Mouse (Mus musculus): ENCODE measurements around the gene Lpcat1. TPM values are rescaled to one million over a fixed set of nuclear protein-coding genes. Genes with fewer than 3 reads are reported as not detected.

The Lpcat1 gene
- total RNA-seq, 1 experiment from 2014 or later, result 17.3 TPM

DNA sequence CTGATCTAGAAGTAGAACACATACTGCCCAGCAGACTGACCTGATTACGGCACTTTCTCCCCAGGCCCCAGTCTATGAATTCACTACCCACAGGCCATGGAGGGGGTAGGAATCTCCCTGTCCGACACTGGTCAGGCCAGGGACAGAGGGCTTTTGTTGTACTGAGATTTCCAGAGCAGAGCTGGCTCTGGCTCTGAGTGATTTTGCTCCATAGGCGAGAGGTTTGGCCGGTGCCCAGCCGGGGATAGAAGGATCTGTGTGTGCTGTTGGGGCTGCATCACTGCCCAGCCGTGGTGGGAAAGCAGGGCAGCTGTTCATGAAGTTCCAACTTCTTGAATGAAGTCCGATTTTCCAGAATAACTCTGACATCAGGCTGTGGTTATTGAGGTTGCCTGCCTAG, 20.1 kb upstream of the Lpcat1 start:
- DNase-seq, result no peak

GRCm38 (mm10) chr13:73447478-73447877, 19.5 kb upstream of the Lpcat1 start:
- DNase-seq, result no peak

GRCm38 (mm10) chr13:73448201-73448600, 18.8 kb upstream of the Lpcat1 start:
- DNase-seq, result no peak

DNA sequence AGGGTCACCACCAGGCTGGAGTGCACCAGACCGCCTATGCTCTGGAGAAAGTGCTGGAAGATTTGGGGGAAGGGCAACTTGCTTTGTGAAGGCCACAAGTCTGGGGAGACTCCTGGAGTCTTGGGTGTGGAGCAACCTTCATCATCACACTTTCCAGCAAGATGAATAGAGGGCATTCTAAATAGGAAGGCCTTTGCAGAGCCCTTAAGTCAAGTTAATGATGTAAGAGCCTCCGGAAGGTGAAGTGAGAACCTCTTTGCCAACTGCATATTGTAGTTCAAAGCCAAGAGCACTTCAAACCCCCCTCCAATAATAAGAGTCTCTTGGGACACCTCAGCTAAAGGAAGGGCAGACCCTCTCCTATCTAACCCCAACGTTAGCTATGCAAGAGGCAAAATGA, 18.3 kb upstream of the Lpcat1 start:
- DNase-seq, result no peak

DNA sequence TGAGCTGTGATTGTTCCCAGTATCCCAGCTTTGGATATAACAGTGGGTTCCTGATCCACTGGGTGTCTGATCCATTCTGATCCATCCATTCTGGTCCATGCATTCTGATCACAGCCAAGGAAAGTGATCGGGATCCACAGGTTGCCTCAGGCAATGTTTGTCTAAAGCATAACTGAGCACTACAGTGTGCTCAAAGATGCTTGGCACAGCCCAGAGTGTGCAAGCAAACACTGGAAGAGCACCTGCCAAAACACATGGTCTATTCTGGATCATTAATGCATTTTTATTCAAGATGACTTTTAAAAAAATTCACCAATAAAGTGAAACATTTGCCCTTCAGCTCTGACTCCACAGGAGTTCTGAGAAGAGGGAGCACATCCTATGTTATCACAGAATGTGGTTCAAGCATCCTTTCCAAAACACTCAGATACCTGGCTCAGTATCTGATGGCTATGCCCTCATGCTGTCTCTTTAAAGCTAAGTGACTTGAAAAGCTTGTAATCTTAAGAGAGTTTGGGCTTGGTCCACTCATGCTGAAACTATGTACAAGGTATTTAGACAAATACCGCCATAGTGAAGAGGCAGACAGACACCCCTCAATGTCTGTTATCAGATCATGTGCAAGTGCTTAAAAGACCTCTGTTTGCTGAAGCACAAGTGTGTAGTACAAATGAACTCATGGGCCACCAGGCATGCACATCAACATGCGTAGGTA, 13.3 kb upstream of the Lpcat1 start:
- no peak for DNase-seq

- DNase-seq, result no peak
These were observed 11.7 kb upstream of the Lpcat1 start for GRCm38 (mm10) chr13:73455328-73455727.

DNA sequence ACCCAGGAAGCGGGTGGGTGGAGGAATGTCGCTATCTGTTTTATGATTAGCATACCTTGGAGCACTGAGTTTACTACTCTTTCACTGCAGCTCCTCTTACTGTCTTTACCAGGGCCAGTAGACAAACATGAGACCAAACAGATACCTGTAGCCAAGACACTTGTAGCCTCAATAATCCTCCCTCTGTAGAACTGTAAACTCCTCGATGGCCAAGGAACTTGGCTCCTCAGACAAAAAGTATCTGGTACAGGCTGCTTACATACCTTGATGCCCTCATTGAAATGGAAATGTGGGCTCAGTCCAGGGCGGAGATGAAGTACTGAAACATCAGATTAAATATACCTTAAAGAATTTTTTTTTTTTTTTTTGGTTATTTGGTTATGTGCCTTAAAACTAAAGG, 9.7 kb upstream of the Lpcat1 start:
- DNase-seq, result no peak

- no peak for DNase-seq
These were observed 9.3 kb upstream of the Lpcat1 start for GRCm38 (mm10) chr13:73457741-73458140.

DNA sequence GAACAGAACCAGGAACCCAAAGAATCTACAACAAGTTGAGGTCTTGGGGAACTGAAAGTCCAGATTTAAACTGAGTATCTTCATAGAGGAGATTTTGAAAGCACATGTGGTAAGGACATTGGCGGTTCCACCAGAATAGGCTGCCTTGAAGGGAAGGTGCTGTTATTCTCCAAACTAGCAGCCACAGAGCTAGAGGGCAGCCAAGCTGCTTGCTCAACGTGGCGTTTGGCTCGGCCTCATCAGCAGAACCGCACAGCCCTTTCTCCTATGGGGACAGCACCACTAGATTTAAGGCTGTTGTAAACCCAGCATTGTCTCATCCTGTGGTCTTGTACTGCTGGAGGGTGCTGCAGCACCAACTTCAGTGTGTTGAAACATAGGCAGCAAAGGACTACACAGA, 8.3 kb upstream of the Lpcat1 start:
- no peak for DNase-seq

DNA sequence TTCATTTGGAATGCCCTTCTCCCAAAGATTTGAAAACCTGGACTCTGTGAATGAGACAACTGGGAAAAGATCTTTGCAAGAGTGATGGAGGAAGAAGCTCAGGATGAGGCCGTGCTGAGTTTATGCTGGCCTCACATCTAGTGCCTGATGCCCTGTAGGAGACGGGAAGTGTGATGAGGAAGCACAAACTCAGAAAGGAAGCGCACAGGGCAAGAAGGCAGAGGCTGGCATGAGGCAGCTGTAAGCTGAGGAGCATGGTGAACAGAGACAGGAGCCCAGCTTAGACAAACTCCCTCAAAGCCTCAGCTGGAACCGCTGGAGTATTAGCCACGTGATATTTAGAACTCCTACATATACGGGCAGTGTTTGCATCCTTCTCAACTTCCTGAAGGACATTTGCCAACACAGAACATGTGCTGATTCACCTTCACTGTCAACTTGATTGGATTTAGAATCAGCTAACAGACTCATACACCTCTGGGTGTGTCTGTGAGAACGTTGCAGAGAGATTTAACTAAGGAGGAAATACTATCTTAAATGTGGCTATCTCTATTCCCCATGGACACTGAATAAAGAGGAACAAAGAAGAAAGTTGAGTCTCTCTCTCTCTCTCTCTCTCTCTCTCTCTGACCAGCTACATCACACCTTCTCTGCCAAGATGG, 7.7 kb upstream of the Lpcat1 start:
- no peak for DNase-seq

DNA sequence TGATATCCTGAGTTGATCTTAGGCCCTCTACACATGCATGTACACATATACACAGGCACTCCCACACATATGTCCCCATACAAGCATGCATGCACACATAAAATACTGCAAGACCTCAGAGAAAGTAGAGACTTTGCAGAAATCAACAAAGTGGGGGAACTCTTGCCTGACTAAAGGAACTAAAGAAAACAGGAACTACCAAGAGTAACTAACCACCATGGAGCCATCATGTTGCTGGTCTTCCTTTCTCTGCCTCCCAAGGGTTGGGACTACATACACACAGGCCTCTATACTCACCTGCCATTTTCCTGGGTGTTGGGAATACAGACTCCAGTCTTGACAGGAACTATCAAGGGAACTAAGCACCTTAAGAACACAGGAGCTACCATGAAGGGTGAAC, 5.4 kb upstream of the Lpcat1 start:
- DNase-seq, result no peak

DNA sequence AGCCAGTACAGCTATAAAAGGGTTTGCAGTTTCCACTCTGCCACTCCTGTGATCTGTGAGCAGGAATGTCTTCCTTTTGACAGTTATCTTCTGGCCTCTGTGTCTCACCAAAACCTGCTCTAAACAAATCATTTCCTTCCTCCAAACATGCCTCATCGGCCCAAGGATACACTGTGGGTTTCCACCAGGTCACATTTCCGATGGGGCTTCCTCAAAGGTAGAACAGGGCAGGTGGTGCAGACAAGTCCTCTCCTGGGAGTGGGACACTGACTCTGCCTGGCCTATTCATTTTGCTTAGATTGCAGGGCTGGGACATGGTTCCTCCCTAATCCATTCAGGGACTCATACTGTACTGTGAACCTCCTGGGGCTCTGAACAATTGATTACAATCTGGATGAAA, 1.8 kb upstream of the Lpcat1 start:
- no peak for DNase-seq

- DNase-seq, result no peak
These were observed 586 bp upstream of the Lpcat1 start for GRCm38 (mm10) chr13:73466411-73466810.

- DNase-seq, result peak; percentile 55
These were observed 632 bp downstream of the Lpcat1 start for GRCm38 (mm10) chr13:73467421-73468237.

GRCm38 (mm10) chr13:73468834-73469233, 1.8 kb downstream of the Lpcat1 start:
- no peak for DNase-seq

- DNase-seq, result no peak
These were observed 2.4 kb downstream of the Lpcat1 start for GRCm38 (mm10) chr13:73469257-73469967.

DNA sequence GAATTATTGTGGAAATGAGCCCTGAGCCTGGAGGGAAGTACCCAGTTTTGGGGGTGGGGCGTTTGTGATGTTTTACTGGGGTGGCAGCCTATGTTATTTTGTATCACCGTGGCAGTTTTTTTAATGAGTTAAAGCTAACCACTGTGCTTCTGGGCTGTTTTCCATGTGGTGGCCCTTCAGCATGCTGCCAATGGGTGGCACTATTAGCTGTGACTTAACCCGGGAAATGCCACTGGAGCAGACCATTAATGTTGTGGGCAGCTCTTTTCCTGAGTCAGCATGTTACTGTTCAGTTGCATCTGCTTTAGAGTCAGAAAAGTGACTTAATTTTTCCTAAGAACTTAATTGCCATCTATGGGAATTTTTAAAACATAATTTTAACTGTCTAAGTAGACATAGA, 5.5 kb downstream of the Lpcat1 start:
- DNase-seq, result no peak

DNA sequence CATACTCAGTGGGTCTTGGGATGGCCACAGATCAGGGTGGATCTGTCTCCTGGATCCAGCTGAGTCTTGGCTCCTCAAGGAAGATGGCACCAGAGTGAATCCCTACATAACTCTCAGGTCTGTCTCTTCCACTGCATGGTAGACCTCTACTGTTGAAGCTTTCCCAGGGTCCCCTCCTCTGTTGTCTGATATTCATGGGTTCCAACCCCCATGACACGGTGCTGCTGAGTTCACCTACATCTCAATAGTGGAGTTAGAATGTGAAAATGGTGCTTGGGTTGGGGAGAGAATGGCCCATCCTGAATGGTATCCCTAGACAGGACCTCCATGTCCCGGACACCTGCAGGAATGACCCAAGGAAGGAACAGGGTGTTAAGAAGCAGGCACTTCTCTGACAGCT, 6.7 kb downstream of the Lpcat1 start:
- no peak for DNase-seq

DNA sequence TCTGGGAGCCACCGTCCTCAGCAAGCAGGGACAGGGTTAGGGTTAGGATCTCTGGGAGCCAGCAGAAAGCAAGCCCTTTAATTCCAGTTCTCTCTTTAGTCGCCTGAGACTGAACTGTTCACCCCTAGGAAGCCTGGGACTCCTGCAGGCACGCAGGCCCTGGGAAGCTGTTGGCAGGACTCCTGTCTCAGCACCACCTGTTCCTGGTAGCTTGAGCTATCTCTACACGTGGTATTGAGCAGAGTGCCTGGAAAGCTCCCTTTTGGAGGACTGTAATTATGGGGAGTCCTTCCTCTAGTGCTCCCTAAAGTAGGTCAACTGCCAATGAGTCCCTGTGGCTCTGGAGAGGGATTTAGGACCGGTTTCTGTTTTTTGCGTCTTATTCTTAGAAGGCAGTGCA, 7.2 kb downstream of the Lpcat1 start:
- no peak for DNase-seq

DNA sequence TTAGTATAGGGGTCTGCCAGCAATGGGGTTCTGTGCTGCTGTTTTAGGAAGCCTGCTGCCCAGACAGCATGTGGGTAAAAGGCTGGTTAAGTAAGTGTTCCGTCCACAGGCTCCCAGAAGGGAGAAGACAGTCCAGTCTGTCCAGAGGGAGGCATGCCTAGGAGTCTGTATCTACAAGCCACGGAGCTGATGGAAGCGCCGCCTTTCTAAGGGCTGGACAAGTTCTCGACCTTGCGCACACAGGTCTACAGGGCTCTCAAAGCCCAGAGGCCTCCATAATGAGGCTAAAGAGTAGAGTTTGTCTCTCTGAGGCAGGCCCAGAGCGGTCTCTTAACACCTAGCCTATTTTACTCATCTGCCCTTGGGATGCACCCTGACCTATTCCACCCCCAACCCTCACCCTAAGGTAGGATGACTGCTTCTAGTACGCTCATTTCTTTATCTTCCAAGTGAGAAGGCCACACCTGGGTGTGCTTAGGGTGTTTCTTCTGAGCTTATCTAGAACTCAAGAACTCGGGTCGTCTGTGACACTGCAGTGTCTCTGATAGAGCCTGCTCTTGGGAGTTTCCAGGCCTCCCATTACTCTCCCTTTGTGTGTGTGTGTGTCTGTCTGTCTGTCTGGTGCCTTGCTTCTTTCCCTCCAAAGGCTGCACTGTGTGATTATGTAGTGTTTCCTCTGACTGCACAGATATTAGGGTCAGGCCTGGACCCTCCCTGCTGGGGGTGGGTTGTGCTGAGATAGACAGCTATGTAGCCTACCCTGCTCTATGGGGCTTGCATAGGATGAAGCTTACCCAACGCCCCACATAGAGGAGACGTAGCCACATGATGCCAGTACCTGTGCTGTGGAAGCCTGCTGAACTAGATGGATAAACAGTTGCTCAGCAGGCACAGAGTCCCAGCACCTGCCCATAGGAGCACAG, 8.3 kb downstream of the Lpcat1 start:
- no peak for DNase-seq

DNA sequence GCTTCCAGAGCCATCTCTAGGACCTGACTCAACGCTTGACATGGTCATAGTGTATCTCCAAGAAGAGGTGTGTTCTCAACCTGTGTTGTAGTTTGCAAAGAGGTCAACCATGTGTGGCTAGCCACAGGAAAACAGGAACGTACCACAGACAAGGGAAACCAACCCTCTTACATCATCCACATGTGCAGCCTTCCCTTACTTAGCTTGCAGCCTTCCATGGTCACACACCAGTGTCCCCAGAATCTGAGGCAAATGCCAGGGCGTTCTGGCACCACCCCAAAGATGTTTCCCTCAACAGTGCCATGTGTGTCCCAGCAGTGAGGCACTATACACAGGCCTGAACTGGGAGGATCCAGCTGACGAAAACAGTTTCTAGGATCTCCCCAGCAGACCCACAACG, 9.3 kb downstream of the Lpcat1 start:
- no peak for DNase-seq

DNA sequence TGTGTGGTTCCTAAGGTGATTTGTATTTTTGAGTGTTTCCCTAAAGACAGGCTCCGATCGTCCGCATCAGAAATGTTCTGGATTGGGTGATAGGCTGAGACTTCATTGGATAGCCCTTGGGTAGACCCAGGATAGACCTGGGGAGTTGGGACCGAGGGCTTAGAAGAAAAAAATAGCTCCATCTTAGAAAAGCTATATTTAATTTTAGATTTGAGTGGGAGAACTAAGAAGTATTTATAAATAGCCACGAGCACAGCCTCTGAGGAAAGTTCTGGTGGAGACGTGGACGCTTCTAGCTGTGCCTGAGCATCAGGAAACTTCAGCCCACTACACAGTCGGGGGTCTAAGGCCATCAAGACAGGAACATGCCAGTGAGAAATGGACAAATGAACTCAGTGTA, 9.8 kb downstream of the Lpcat1 start:
- DNase-seq, result no peak
